Mouse (Mus musculus) mesoderm, embryonic 11.5 days (tissue): Measurements from ENCODE around the gene Gpc1.
A peak's percentile ranks its signal among the peaks of the same experiment; 100 is the strongest.

Source experiments
- DNase-seq: peaks from one replicate; pipeline ENCODE4 v3.0.0-alpha.2; 2012; ENCODE audit warnings: low read depth, low spot score

Gene Gpc1

DNA sequence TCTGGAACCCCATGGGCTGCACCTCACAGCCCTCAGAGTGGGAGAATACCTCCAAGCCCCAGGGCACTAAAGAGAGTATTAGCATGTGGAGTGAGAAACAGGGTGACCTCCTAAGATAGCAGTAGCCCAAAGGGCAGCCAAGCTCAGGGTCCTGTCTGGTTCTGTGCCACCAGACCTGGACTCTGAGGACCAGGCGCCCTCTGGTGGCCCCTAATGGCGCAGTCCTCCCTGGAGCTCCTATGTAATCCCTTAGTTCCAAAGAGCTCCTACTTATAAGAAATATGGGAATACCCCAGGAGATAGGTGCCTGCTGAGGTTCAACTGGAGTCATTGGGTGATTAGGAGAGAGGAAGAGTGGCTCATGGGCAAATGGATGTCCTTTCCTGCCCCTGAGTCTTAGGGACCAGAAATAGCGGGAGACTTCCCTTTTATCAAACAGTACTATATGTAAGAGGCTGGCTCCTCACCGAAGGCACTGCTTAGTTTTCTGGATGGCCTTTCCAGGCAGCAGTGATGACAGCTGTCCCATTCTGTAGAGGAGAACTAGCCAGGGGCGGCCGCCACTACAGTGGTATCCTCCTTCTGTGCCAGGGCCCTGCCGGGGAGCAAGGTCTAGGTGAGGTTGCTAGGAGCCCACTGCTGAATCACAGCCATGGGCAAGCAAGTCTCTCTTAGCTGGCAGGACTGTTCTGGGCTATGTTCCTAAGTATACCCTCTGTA is 2.7 kb downstream of the Gpc1 start:
- DNase-seq = peak; percentile 86

DNA sequence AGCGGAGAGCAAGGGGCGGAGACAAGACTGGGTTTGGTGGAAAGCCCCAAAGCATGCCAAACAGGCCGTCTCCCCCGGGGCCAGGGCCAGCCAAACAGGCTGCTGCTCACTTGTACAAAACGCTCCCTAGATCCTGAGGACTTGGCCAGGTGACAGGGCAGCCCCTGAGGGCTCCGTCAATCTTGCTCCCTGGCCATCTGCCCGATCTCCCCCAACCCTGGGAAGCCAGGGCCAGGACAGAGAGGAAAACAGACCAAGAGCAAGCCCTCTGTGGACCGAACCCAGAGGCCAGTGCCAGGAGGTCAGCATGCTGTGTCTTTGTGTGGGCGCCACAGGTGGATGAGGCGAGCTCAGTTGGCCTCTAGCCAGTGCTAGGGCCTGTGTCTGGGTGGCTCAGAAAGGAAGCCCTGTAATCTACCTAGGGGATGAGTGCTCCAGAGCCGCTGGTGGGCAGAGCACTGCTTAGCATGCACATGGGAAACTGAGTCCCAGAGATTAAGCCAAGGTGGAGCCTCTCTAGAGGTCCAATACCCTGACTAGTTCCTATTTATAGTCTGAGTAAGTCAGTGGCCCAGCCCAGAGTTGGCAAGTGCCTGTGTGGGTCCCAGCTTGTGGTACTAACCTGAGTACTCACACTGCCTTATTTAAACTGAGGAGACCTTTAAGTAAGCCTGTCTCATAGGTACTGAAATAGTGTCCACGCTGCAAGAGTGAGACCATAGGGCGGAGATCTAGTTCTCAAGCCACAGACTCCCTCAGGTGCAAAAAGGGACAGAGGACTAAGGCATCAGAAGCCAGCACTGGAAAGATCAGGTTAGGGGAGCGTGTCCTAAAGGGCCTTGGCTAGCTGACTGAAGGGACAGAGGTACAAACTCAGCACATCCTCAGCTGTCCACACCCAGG is 6.7 kb downstream of the Gpc1 start:
- no peak for DNase-seq

DNA sequence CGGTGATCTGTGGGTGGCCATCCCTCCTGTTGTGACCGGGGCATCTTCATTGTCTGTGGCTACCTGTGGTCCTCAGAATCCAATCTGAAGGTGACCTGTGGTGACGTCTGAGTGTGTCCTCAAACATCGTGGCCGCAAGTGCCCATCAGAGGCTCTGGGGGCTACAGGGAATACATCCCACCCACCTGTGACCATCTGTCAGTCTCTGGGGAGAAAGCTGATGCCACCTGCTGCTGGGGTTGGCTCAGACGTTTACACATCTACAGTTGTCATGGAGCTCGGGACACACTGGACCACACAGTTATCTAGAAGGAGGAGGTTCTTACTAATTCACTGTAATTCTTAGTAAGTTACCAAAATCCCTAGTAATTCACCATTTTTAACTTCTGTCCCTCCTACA is 7.8 kb downstream of the Gpc1 start:
- no peak for DNase-seq

GRCm38 (mm10) chr1:92840231-92840890 is 8.9 kb downstream of the Gpc1 start:
- DNase-seq = no peak

- DNase-seq = no peak
Observed at GRCm38 (mm10) chr1:92841427-92841826, 10.0 kb downstream of the Gpc1 start.

- DNase-seq = no peak
Observed at GRCm38 (mm10) chr1:92845889-92846288, 14.4 kb downstream of the Gpc1 start.

GRCm38 (mm10) chr1:92847873-92848839 is 16.7 kb downstream of the Gpc1 start:
- DNase-seq = peak; percentile 63

- DNase-seq = no peak
Observed at GRCm38 (mm10) chr1:92849491-92849890, 18.0 kb downstream of the Gpc1 start.

DNA sequence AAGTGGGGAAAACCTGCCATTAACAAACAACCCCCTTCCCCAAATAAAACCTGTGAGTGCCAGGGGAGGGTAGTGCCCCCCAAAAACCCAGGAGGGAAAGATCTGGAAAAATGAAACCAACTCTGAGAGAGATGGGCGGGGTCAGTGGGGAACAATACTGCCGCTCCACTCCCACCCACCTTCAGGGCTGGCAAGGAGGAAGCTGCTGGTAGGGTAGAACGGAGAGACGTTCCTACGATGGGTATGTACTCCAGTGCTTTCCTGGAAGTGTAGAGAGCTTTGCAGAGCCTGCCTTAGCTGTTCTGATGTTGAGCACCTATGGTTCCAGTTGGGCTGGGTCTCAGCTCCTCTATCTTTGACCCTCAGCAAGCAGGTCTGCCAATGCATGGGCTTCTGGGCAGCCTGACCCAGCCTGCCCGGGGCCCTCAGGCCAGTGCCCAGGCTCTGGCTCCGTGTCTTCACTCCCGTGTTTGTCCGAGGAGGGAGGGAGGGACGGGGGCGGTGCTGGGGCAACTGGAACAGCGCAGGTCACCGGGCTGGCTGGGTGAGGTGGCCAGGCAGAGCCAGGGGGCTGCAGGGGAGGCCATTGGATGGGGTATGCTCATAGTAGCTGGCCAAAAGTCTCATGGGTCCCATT is 18.6 kb downstream of the Gpc1 start:
- no peak for DNase-seq

GRCm38 (mm10) chr1:92852450-92852849 is 21.0 kb downstream of the Gpc1 start:
- no peak for DNase-seq

- DNase-seq = no peak
Observed at GRCm38 (mm10) chr1:92861503-92861902, 30.1 kb downstream of the Gpc1 start.

DNA sequence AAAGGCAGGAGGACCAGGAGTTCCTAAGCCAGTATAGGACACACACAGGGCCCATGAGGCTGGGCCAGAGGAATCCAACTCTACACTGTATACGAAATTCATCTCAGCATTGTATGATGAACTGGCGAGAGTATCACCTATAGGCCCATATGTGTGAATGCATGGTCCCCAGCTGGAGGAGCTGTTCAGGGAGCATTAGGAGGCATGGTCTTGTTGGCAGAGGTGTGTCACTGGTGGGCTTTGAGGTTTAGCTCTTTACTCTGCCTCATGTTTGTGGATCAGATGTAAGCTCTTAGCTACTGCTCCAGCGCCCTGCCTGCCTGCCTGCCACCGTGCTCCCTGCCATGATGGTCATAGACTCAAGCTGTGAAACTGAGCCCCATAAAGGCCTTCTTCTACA is 31.8 kb downstream of the Gpc1 start:
- DNase-seq = no peak

GRCm38 (mm10) chr1:92866170-92866569 is 34.7 kb downstream of the Gpc1 start:
- DNase-seq = no peak

GRCm38 (mm10) chr1:92869985-92870384 is 38.5 kb downstream of the Gpc1 start:
- no peak for DNase-seq

DNA sequence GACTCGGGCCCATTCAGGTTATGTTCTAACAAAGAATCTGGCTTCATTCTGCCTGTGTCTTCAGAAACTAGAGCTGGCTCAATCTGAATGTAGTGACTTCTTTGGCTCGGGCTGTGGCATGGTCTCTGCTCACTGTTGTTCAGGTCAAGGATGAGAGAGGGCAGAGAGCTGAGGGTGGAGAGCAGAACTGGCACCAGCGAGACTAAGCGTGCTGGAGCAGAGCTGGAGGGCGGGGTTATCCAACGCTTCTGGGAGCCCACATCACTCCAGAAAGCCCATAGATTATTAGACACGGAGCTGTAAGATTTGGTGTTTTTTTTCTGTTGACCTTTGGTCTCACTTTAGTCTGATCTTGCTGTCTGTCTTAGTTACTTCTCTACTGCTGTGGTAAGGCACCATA is 41.2 kb downstream of the Gpc1 start:
- no peak for DNase-seq

- no peak for DNase-seq
Observed at GRCm38 (mm10) chr1:92874011-92874410, 42.6 kb downstream of the Gpc1 start.

- DNase-seq = no peak
Observed at GRCm38 (mm10) chr1:92875360-92876111, 44.1 kb downstream of the Gpc1 start.

DNA sequence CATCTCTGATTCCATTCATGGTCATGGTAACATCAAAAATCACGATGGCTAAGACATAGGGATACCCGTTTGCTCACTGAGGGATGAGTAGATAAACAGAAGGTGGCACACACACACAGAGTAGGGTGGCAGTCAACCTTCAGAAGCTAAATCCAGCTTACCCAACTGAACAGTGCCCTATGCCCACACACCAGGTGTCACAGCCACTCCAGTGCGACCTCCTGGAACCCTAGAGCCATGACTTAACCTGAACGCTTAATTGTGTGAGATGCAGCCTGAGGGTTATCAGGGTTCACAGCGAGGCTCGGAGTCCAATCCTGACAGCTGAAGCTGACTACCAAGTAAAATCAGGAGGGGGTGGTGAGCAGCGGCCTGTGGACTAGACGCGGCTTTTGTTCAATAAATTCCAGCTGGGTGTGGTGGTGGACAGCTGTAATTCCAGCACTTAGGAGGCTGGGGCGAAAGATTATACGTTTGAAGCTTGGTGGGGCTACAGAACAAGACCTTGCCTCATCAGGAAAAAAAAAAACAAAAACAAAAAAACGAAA is 46.1 kb downstream of the Gpc1 start:
- DNase-seq = no peak

DNA sequence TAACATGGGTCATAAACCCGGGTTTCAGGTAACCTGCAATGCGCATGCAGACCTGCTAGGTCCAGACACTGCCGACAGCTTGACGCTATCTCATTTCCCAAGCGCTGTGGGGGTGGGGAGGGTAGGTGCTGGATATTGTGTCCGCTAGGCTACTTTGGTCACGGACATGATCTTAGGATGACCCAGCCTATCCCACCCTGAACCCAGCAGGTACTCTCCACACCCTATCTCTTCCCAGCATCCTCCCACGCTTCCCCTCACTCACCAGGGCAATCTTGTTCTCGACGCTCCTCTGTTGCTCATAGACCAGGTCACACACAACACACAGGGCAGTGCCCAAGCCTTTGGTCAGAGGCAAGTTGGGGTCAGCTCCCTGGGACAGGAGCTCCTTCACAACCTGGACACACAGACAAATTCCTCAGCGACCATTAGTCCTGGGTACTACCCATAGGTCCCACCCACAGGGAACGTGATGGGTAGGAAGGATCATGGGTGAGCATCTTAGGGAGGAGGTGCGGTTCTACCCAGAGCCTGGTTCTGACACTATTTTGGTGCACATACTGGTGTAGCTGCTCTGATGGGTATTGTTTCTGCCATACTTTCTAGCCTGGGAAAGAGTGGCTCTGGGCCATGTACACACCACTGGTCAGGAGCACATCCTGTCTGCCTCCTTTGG is 46.8 kb downstream of the Gpc1 start:
- no peak for DNase-seq
